Mouse (Mus musculus): ENCODE results near the gene Fthl17e.
"Not testable (repeated sequence)": the region's sequence is repeated elsewhere in the genome, so short reads cannot be mapped to it uniquely, and the experiment has no call there.

The Fthl17e gene

DNA sequence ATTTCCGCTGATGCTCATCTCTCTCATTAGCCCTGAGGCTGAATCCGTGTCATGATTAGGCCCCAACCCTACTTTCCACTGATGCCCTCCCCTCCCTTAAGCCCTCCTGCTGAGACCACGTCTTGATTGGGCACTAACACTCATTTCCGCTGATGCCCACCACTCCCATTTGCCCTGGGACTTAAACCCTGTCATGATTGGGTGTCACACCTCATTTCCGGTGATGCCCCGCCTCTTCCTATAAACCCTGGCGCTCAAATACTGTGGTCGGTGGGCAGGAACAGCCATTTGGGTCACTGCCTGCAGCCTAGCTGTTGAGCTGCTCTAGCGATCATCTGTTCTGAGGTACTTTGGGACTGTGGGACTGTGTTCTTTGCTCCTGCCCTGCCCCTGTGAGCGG is at the start of gene Fthl17e:
TSS of gene Fthl17e (plus strand) at position 301 of the 400 bp plus-strand sequence.
- DNase-seq (ENCODE audit: low read depth), result not testable (repeated sequence)

DNA sequence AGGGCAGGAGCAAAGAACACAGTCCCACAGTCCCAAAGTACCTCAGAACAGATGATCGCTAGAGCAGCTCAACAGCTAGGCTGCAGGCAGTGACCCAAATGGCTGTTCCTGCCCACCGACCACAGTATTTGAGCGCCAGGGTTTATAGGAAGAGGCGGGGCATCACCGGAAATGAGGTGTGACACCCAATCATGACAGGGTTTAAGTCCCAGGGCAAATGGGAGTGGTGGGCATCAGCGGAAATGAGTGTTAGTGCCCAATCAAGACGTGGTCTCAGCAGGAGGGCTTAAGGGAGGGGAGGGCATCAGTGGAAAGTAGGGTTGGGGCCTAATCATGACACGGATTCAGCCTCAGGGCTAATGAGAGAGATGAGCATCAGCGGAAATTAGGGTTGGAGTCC is 46.6 kb upstream of the Fthl17e start, which contains the start of gene Fthl17d:
TSS of gene Fthl17d (minus strand) at position 101 of the 400 bp plus-strand sequence.
- DNase-seq (ENCODE audit: low read depth), result not testable (repeated sequence)

DNA sequence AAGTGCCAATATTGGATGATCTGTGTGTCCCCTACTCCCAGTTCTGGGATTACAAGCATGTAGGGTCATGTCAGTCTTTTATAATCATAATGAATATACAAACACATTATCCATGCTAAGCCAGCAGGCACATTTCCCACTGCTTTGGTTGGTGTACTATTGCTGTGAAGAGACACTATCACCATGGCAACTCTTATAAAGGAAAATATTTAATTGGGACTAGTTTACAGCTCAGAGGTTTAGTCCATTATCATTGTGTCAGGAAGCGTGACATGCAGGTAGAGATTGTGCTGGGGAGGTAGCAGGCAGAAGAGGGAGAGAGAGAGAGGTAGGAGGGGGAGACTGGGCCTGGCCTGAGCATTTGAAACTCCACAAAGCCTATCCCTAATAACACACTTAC is 17.2 kb upstream of the Fthl17e start:
- no peak for DNase-seq (ENCODE audit: low read depth)

DNA sequence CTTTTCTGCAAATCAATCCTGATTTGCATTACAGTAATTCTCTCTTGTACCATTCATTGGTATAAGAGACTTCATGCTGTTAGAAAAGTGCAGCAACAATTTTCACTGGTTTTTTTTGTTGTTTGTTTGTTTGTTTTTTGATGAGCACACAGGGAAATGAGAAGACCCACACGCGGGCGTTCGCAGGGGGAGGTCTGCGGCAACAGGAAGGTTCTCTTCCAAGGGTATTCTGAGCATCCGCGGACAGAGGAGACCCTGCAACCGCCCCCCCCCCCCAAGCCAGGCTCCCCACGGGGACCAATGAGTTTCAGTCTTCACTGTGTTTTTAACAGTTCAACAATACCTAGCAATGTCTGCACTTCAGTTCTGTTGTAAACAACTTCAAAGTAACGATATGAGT is 13.8 kb upstream of the Fthl17e start:
- DNase-seq (ENCODE audit: low read depth), result no peak

DNA sequence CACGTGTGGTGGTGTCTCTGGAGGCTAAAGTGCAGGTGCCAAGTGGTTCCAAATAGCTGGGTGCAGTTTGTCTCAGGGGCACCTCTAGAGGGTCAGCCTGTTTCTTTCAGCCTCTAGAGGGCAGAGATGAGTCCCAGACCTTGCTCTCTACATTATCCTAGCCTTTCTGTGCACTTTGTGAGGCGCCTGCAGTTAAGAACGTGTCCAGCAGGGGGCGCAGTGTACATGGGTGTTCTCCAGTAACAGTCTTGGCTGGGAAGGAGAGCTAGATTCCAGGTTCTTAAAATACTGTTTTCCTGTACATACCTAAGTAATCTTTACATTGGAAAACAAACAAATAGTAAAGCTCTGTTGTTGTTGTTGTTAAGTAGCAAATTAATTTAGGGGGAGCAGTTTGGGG is 8.3 kb downstream of the Fthl17e start:
- DNase-seq (ENCODE audit: low read depth), result not testable (repeated sequence)

DNA sequence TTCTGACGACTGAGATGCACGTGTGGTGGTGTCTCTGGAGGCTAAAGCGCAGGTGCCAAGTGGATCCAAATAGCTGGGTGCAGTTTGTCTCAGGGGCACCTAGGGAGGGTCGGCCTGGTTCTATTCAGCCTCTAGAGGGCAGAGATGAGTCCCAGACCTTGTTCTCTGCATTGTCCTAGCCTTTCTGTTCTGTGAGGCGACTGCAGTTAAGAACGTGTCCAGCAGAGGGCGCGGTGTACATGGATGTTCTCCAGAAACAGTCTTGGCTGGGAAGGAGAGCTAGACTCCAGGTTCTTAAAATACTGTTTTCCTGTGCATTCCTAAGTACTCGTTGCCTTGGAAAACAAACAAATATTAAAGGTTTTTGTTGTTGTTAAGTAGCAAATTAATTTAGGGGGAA is 27.7 kb downstream of the Fthl17e start:
- DNase-seq (ENCODE audit: low read depth), result peak; percentile 18

- no peak for DNase-seq (ENCODE audit: low read depth)
These were observed 28.8 kb downstream of the Fthl17e start for GRCm38 (mm10) chrX:9062101-9062500.

- DNase-seq (ENCODE audit: low read depth), result not testable (repeated sequence)
These were observed 29.4 kb downstream of the Fthl17e start, which contains the start of gene Fthl17f for GRCm38 (mm10) chrX:9062715-9063114. TSS of gene Fthl17f (plus strand) at chrX:9063015.

DNA sequence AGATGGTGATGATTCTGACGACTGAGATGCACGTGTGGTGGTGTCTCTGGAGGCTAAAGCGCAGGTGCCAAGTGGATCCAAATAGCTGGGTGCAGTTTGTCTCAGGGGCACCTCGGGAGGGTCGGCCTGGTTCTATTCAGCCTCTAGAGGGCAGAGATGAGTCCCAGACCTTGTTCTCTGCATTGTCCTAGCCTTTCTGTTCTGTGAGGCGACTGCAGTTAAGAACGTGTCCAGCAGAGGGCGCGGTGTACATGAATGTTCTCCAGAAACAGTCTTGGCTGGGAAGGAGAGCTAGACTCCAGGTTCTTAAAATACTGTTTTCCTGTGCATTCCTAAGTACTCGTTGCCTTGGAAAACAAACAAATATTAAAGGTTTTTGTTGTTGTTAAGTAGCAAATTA is 44.4 kb downstream of the Fthl17e start:
- DNase-seq (ENCODE audit: low read depth), result peak; percentile 14
